Mouse (Mus musculus): ENCODE data around the gene Naf1. TPM values are rescaled to one million over a fixed set of nuclear protein-coding genes. Genes with fewer than 3 reads are reported as not detected.

Gene Naf1
- polyA plus RNA-seq (2012; rRNA removed): 5.6 and 10.2 TPM in 2 replicates

DNA sequence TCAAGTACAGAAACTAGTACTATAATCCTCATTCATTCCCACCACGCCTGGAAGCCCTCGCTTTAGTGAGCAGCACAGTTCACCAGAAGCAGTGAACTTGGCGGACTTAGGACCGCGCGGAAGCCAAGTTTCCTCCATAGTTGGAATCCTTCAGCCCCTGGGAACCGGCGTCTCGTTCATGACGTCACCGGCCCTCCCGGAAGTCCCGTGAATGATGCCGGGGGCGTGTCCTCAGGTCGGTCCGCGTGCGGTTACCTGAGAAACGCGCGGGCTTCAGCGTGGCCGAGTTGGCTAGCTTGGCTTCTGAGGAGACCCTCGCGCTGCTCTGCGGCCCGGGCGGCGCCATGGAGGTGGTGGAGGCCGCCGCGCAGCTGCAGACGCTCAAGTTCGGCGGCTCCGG, at the start of gene Naf1:
Naf1 (plus strand) TSS at position 195 of the 400 bp plus-strand sequence.
- Histone ChIP-seq H3K27me3 (ENCODE audit: control insufficient read depth, insufficient read depth, low read length) (no peaks in the 10 kb centered on the region), H3K4me1 (replicated peaks; ENCODE audit: control insufficient read depth, insufficient read depth, low read length) (peaks cover 5% of the 10 kb centered on the region), H3K36me3 (ENCODE audit: control insufficient read depth, insufficient read depth, low read length) (no peaks in the 10 kb centered on the region), H3K4me3 (ENCODE audit: control insufficient read depth, insufficient read depth, low read length) (peak within 1 kb of the TSS; percentile 95), H3K27ac (ENCODE audit: control insufficient read depth, insufficient read depth, low read length) (no peak within 1 kb of the TSS)
- DNase-seq: peak; percentile 94
- WGBS: under 1% methylated on average over 37 of the region's 37 CpGs
- TF ChIP-seq CTCF (IDR thresholded peaks at IDR 0.05; ENCODE audit: borderline replicate concordance, control insufficient read depth, extremely low read depth, insufficient read depth, low read length, poor library complexity) (0 out of 2 replicates have a peak, but pooled peaks have one; percentile 12), POLR2A (IDR thresholded peaks at IDR 0.05; ENCODE audit: control insufficient read depth, extremely low read depth, insufficient read depth, low read length, poor library complexity) (0 out of 2 replicates have a peak, but pooled peaks have one; percentile 18)

DNA sequence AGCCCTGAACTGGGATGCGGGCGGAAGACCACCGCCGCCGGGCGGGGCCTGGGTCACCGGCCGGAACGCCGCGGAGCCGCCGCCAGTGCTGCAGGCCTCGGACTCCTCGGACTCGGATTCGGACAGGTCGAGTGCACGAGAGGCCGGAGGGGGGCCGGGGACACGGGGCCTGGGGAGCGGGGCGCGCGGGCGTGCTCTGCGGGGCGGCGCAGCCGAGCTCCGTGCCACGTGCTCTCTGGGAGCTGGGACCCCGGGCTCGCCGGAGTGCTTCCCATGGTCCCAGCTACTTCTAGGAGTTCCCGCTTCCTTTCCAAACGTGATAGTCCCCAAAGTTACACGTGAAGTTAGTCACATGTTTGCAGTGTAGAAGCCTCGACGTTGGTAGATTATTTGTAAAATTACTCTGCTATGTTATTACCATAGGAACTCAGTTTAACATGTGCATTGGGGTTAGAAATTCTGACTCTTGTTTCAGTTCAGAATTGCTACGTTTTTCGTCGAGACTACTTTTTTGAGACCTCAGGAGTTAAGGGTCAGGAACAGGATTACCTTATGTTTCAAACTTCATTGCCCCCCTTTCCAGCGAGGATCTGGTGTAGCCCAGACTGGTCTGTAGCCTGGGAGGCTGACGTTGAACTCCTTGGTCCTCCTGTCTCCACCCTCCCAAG, 1.0 kb downstream of the Naf1 start:
- WGBS: 1% methylated on average over 46 of the region's 46 CpGs
- Histone ChIP-seq H3K36me3 (ENCODE audit: control insufficient read depth, insufficient read depth, low read length) (no peaks in the 10 kb centered on the region), H3K27ac (ENCODE audit: control insufficient read depth, insufficient read depth, low read length) (no peak overlapping the region), H3K4me3 (ENCODE audit: control insufficient read depth, insufficient read depth, low read length) (peak overlapping the region; percentile 95), H3K27me3 (ENCODE audit: control insufficient read depth, insufficient read depth, low read length) (no peaks in the 10 kb centered on the region), H3K4me1 (replicated peaks; ENCODE audit: control insufficient read depth, insufficient read depth, low read length) (peaks cover 5% of the 10 kb centered on the region)
- peak; percentile 34 for DNase-seq
- TF ChIP-seq POLR2A (IDR thresholded peaks at IDR 0.05; ENCODE audit: control insufficient read depth, extremely low read depth, insufficient read depth, low read length, poor library complexity): no peak
- TF ChIP-seq CTCF (IDR thresholded peaks at IDR 0.05; ENCODE audit: borderline replicate concordance, control insufficient read depth, extremely low read depth, insufficient read depth, low read length, poor library complexity): no peak

DNA sequence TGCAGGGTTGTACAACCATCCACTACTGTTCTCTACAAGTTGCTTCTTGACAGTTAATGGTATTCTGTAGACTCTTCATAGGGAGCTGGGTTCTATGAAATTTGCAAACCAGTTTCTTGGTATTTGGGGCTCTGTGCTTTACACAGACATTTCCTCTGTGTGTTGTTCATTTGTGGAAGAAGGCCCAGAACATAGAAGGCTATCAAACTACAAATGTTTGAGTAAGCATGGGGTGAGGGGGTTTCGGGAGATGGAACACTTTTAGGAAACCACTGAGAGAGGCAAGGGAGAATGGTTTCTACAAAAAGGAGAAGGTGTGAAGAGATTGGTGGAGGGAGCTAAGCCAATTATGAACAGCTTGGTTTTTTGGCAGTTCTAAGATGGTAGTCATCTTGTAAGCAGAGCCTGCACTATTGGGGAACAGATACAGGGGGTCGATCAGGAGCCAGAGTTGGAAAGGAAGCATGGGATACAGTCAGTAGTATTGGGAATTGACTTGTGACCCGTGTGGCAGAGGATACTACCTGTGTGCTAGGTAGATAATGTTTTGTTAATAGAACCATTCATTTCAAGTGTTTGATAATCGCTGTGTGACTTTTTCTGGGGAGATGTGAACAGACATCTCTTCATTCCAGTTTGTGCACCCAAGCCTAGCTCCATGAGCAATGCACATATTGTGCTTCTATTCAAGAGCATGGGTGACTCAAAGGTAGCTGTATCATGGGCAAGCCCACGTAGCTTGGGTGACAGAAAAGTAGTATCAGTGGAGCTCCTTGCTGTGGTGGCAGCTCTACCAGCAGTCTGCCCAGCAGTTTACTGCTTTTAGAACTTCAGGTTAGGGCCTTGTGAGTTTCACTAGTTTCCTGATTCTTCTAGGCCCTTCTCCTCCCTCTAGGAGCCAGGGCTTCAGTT, 1.8 kb downstream of the Naf1 start:
- Histone ChIP-seq H3K4me1 (replicated peaks; ENCODE audit: control insufficient read depth, insufficient read depth, low read length) (peaks cover 5% of the 10 kb centered on the region), H3K36me3 (ENCODE audit: control insufficient read depth, insufficient read depth, low read length) (no peaks in the 10 kb centered on the region), H3K27ac (ENCODE audit: control insufficient read depth, insufficient read depth, low read length) (no peak overlapping the region), H3K27me3 (ENCODE audit: control insufficient read depth, insufficient read depth, low read length) (no peaks in the 10 kb centered on the region), H3K4me3 (ENCODE audit: control insufficient read depth, insufficient read depth, low read length) (peak overlapping the region; percentile 11; the same call in 1 of the 2 replicates)
- no peak for DNase-seq
- 69% methylated on average over 5 of the region's 5 CpGs for WGBS
- TF ChIP-seq POLR2A (IDR thresholded peaks at IDR 0.05; ENCODE audit: control insufficient read depth, extremely low read depth, insufficient read depth, low read length, poor library complexity) (no peak), CTCF (IDR thresholded peaks at IDR 0.05; ENCODE audit: borderline replicate concordance, control insufficient read depth, extremely low read depth, insufficient read depth, low read length, poor library complexity) (no peak)

GRCm38 (mm10) chr8:66863761-66864160, 3.7 kb downstream of the Naf1 start:
- TF ChIP-seq POLR2A (IDR thresholded peaks at IDR 0.05; ENCODE audit: control insufficient read depth, extremely low read depth, insufficient read depth, low read length, poor library complexity): no peak
- TF ChIP-seq CTCF (IDR thresholded peaks at IDR 0.05; ENCODE audit: borderline replicate concordance, control insufficient read depth, extremely low read depth, insufficient read depth, low read length, poor library complexity): no peak

DNA sequence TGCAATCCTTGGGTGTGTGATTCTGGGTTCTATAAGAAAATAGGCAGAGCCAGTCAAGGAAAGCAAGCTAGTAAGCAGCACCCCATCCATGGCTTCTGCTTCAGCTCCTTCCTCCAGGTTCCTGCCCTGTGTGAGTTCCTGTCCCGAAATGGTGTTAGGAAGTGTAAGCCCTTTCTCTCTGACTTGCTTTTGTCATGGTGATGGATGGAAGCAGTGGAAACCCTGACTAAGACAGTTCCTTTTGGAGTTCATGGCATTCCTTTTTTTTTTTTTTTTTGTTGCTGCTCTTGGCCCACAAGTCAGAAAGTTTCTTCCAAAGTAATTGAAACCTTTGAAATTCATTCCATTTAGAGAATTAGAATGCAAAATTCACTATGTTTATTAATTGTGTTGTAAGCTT, 5.1 kb downstream of the Naf1 start:
- Histone ChIP-seq H3K4me3 (ENCODE audit: control insufficient read depth, insufficient read depth, low read length) (no peak overlapping the region), H3K27me3 (ENCODE audit: control insufficient read depth, insufficient read depth, low read length) (no peaks in the 10 kb centered on the region), H3K36me3 (ENCODE audit: control insufficient read depth, insufficient read depth, low read length) (no peaks in the 10 kb centered on the region), H3K27ac (ENCODE audit: control insufficient read depth, insufficient read depth, low read length) (no peak overlapping the region), H3K4me1 (replicated peaks; ENCODE audit: control insufficient read depth, insufficient read depth, low read length) (peaks cover 5% of the 10 kb centered on the region)
- DNase-seq: no peak
- WGBS: 93% methylated on average over 1 of the region's 1 CpGs
- TF ChIP-seq CTCF (IDR thresholded peaks at IDR 0.05; ENCODE audit: borderline replicate concordance, control insufficient read depth, extremely low read depth, insufficient read depth, low read length, poor library complexity): no peak
- TF ChIP-seq POLR2A (IDR thresholded peaks at IDR 0.05; ENCODE audit: control insufficient read depth, extremely low read depth, insufficient read depth, low read length, poor library complexity): no peak

More at GRCm38 (mm10) chr8:66863761-66864160, 3.7 kb downstream of the Naf1 start:
- over 99% methylated on average over 3 of the region's 3 CpGs for WGBS
- no peak overlapping the region for H3K4me3 ChIP-seq (ENCODE audit: control insufficient read depth, insufficient read depth, low read length)
- peaks cover 5% of the 10 kb centered on the region for H3K4me1 ChIP-seq (replicated peaks; ENCODE audit: control insufficient read depth, insufficient read depth, low read length)
- no peaks in the 10 kb centered on the region for H3K36me3 ChIP-seq (ENCODE audit: control insufficient read depth, insufficient read depth, low read length)
- no peaks in the 10 kb centered on the region for H3K27me3 ChIP-seq (ENCODE audit: control insufficient read depth, insufficient read depth, low read length)
- DNase-seq: no peak
- H3K27ac ChIP-seq (ENCODE audit: control insufficient read depth, insufficient read depth, low read length): no peak overlapping the region

- Histone ChIP-seq H3K27ac (ENCODE audit: control insufficient read depth, insufficient read depth, low read length) (no peak overlapping the region), H3K36me3 (ENCODE audit: control insufficient read depth, insufficient read depth, low read length) (no peaks in the 10 kb centered on the region), H3K4me1 (replicated peaks; ENCODE audit: control insufficient read depth, insufficient read depth, low read length) (no peaks in the 10 kb centered on the region), H3K4me3 (ENCODE audit: control insufficient read depth, insufficient read depth, low read length) (no peak overlapping the region), H3K27me3 (ENCODE audit: control insufficient read depth, insufficient read depth, low read length) (no peaks in the 10 kb centered on the region)
- TF ChIP-seq CTCF (IDR thresholded peaks at IDR 0.05; ENCODE audit: borderline replicate concordance, control insufficient read depth, extremely low read depth, insufficient read depth, low read length, poor library complexity) (no peak), POLR2A (IDR thresholded peaks at IDR 0.05; ENCODE audit: control insufficient read depth, extremely low read depth, insufficient read depth, low read length, poor library complexity) (no peak)
- DNase-seq: no peak
- 92% methylated on average over 3 of the region's 3 CpGs for WGBS
Measured at GRCm38 (mm10) chr8:66867679-66868078, 7.7 kb downstream of the Naf1 start.

All from thymus, adult 2 months (tissue).